Mouse (Mus musculus) limb, embryonic 14.5 days (tissue): Measurements from ENCODE around the gene Pbx3. TPM values are rescaled to one million over a fixed set of nuclear protein-coding genes. Genes with fewer than 3 reads are reported as not detected.

ENCODE experiments used
- ATAC-seq: fragments of 200-750 bp; cut with Nextera tagmentation; 2 replicates; pipeline ENCODE4 v1.8.0; 2017; ENCODE audit warnings: low read depth, moderate number of reproducible peaks, moderate TSS enrichment; ENCODE audit not compliant: low FRiP score
- DNase-seq: peaks from one replicate; pipeline ENCODE4 v3.0.0-alpha.2; 2015; ENCODE audit warnings: low spot score
- H3K27ac ChIP-seq: fragments of 300-500 bp; sonication (generic); replicated peaks from 2 replicates; pipeline ENCODE4 v1.5.1; 2014; ENCODE audit warnings: low read depth, mild to moderate bottlenecking, low read length, moderate library complexity, mixed read lengths
- H3K27me3 ChIP-seq: fragments of 300-500 bp; sonication (generic); 2 replicates; pipeline ENCODE4 v1.6.1; 2014; ENCODE audit warnings: low read length, mixed read lengths; ENCODE audit not compliant: control insufficient read depth, insufficient read depth
- H3K36me3 ChIP-seq: fragments of 300-500 bp; sonication (generic); 2 replicates; pipeline ENCODE4 v1.6.1; 2014; ENCODE audit warnings: mild to moderate bottlenecking, low read length, moderate library complexity, mixed read lengths; ENCODE audit not compliant: control insufficient read depth, insufficient read depth
- H3K4me1 ChIP-seq: fragments of 300-500 bp; sonication (generic); 2 replicates; pipeline ENCODE4 v1.6.1; 2014; ENCODE audit warnings: antibody characterized with exemption, low read length, mixed read lengths; ENCODE audit not compliant: control insufficient read depth, insufficient read depth
- H3K4me2 ChIP-seq: fragments of 300-500 bp; sonication (generic); replicated peaks from 2 replicates; pipeline ENCODE4 v1.6.1; 2014; ENCODE audit warnings: low read depth, mild to moderate bottlenecking, low read length, moderate library complexity; ENCODE audit not compliant: severe bottlenecking
- H3K4me3 ChIP-seq: fragments of 300-500 bp; sonication (generic); replicated peaks from 2 replicates; pipeline ENCODE4 v1.5.1; 2014; ENCODE audit warnings: low read length
- H3K9ac ChIP-seq: fragments of 300-500 bp; sonication (generic); 2 replicates; pipeline ENCODE4 v1.6.1; 2014; ENCODE audit warnings: mild to moderate bottlenecking, low read depth, low read length, moderate library complexity; ENCODE audit not compliant: severe bottlenecking
- H3K9me3 ChIP-seq: fragments of 300-500 bp; sonication (generic); 2 replicates; pipeline ENCODE4 v1.6.1; 2016; ENCODE audit warnings: low read length; ENCODE audit not compliant: control insufficient read depth
- POLR2A ChIP-seq: fragments of 200-500 bp; IDR thresholded peaks from 2 replicates; pipeline ENCODE4 v1.8.0; 2012; ENCODE audit warnings: inconsistent platforms, mild to moderate bottlenecking, moderate library complexity, borderline replicate concordance; ENCODE audit not compliant: insufficient read depth, insufficient read length; ENCODE audit errors: extremely low read depth
- WGBS: fragments of 180-500 bp; shearing (Covaris S2); extraction: QIAGEN DNeasy Blood & Tissue Kit; methylation state at CpG from one replicate; pipeline ENCODE4 v1.1.7; 2014; 5-methylcytosine and 5-hydroxymethylcytosine counted together
- polyA plus RNA-seq, 2 experiments: library from polyadenylated mRNA; depleted of rRNA in 1 of 2; stranded (reverse) in 1 of 2; unstranded in 1 of 2; fragments of >200 nt; fragmentation: Nextera tagmentation in 1 of 2; extraction: Ambion mirVana in 1 of 2; gene quantifications; 2 replicates each; pipeline versions ENCODE4 v1.2.1 to v1.2.3; 2012 to 2014

Pbx3 gene
- polyA plus RNA-seq, 2 experiments = 25.0 to 34.7 TPM

DNA sequence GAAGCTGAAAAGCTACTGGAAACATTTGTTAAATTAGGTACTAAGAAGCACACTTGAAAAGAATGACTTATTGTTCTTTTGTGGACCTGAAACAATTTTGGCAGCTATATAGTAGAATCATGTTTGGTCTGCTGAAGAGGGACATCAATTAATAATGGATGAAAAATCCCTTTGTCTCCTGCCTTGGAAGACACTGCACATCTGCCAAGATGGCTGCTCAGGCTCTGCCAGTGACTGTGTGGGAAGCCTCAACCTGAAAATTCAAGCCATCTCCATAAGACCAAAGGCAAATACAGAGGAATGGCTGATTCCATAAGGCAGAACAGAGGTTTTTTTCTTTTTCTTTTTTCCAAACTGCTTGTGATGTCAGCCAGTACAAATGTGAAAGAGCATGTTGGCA, 194.3 kb downstream of the Pbx3 start:
- DNase-seq (no peak), ATAC-seq (no peak)
- Histone ChIP-seq H3K27me3 (no peaks in the 10 kb centered on the region), H3K4me3 (no peak overlapping the region), H3K9me3 (no peaks in the 10 kb centered on the region), H3K27ac (no peak overlapping the region), H3K4me1 (peaks cover 12% of the 10 kb centered on the region; the same call in 1 of the 2 replicates), H3K9ac (no peak overlapping the region), H3K4me2 (no peak overlapping the region), H3K36me3 (peaks cover 12% of the 10 kb centered on the region)
- no peak for TF ChIP-seq POLR2A

- H3K27ac ChIP-seq = no peak overlapping the region
- peaks cover 23% of the 10 kb centered on the region for H3K36me3 ChIP-seq
- DNase-seq (no peak), ATAC-seq (no peak)
- H3K4me1 ChIP-seq = 0 out of 2 replicates have a peak, but pooled peaks cover 1% of the 10 kb centered on the region
- TF ChIP-seq POLR2A = no peak
- no peak overlapping the region for H3K4me2 ChIP-seq
- H3K9me3 ChIP-seq = no peaks in the 10 kb centered on the region
- H3K4me3 ChIP-seq = no peak overlapping the region
- WGBS = 91% methylated on average over 2 of the region's 2 CpGs
- H3K9ac ChIP-seq = no peak overlapping the region
- no peaks in the 10 kb centered on the region for H3K27me3 ChIP-seq
These were observed 202.5 kb downstream of the Pbx3 start for GRCm38 (mm10) chr2:34170424-34170823.

GRCm38 (mm10) chr2:34169626-34170025, 203.3 kb downstream of the Pbx3 start:
- H3K27ac ChIP-seq = no peak overlapping the region
- no peaks in the 10 kb centered on the region for H3K27me3 ChIP-seq
- H3K36me3 ChIP-seq = peaks cover 18% of the 10 kb centered on the region
- ATAC-seq (no peak), DNase-seq (no peak)
- no peak overlapping the region for H3K4me3 ChIP-seq
- TF ChIP-seq POLR2A = no peak
- no peaks in the 10 kb centered on the region for H3K9me3 ChIP-seq
- WGBS = 98% methylated on average over 2 of the region's 2 CpGs
- H3K4me2 ChIP-seq = no peak overlapping the region
- H3K4me1 ChIP-seq = no peaks in the 10 kb centered on the region
- no peak overlapping the region for H3K9ac ChIP-seq

- H3K4me1 ChIP-seq = no peaks in the 10 kb centered on the region
- no peak overlapping the region for H3K27ac ChIP-seq
- H3K9me3 ChIP-seq = no peaks in the 10 kb centered on the region
- H3K4me3 ChIP-seq = no peak overlapping the region
- ATAC-seq (no peak), DNase-seq (no peak)
- 27% methylated on average over 3 of the region's 3 CpGs for WGBS
- H3K36me3 ChIP-seq = peaks cover 16% of the 10 kb centered on the region
- no peaks in the 10 kb centered on the region for H3K27me3 ChIP-seq
- TF ChIP-seq POLR2A = no peak
- no peak overlapping the region for H3K9ac ChIP-seq
- H3K4me2 ChIP-seq = no peak overlapping the region
These were observed 204.8 kb downstream of the Pbx3 start for GRCm38 (mm10) chr2:34168191-34168590.

- H3K36me3 ChIP-seq = no peaks in the 10 kb centered on the region
- no peak overlapping the region for H3K9ac ChIP-seq
- no peaks in the 10 kb centered on the region for H3K27me3 ChIP-seq
- no peak overlapping the region for H3K4me3 ChIP-seq
- no peaks in the 10 kb centered on the region for H3K9me3 ChIP-seq
- 77% methylated on average over 3 of the region's 3 CpGs for WGBS
- no peak for ATAC-seq
- DNase-seq = no peak
- H3K4me2 ChIP-seq = no peak overlapping the region
- no peak overlapping the region for H3K27ac ChIP-seq
- TF ChIP-seq POLR2A = no peak
- no peaks in the 10 kb centered on the region for H3K4me1 ChIP-seq
These were observed 210.5 kb downstream of the Pbx3 start for GRCm38 (mm10) chr2:34162484-34162883.

DNA sequence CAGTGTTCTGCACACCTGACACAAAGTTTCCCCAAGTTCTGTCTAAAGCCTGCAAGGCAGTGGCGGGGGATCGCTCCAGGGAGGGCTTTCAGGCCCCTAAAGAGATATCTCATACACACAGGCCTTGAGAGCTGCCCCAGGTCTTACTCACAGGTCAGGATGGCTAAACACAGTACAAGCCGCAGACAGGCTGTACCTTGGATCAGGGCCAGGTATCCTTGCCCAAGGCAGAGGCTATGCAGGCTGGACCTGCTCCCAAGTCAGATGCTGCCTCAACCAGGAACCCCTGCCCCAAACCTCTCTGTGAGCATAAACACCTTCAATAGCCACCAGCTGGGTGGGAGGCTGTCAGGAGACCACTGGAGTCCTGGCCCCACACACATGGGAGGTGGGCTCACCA, 215.2 kb downstream of the Pbx3 start:
- no peaks in the 10 kb centered on the region for H3K36me3 ChIP-seq
- H3K27me3 ChIP-seq = no peaks in the 10 kb centered on the region
- ATAC-seq (no peak), DNase-seq (no peak)
- H3K9ac ChIP-seq = no peak overlapping the region
- no peak for TF ChIP-seq POLR2A
- 89% methylated on average over 3 of the region's 3 CpGs for WGBS
- H3K27ac ChIP-seq = no peak overlapping the region
- no peak overlapping the region for H3K4me2 ChIP-seq
- H3K4me3 ChIP-seq = no peak overlapping the region
- no peaks in the 10 kb centered on the region for H3K4me1 ChIP-seq
- no peaks in the 10 kb centered on the region for H3K9me3 ChIP-seq
